Mouse (Mus musculus): ENCODE measurements around the gene Zfp27. TPM values are rescaled to one million over a fixed set of nuclear protein-coding genes. Genes with fewer than 3 reads are reported as not detected.
A peak's percentile ranks its signal among the peaks of the same experiment; 100 is the strongest.
"Not testable (repeated sequence)": the region's sequence is repeated elsewhere in the genome, so short reads cannot be mapped to it uniquely, and the experiment has no call there.

Zfp27 gene
- total RNA-seq, 4 experiments from 2014 or later: 17.5 to 22.5 (median 18.0) TPM

GRCm38 (mm10) chr7:29892756-29893155, 13.6 kb downstream of the Zfp27 start:
- no peak for DNase-seq (ENCODE audit: low spot score in 2 of 2)

- DNase-seq (ENCODE audit: low spot score in 2 of 2): no peak
These were observed 15.9 kb downstream of the Zfp27 start for GRCm38 (mm10) chr7:29890501-29890900.

GRCm38 (mm10) chr7:29880916-29881315, 25.5 kb downstream of the Zfp27 start:
- no peak for DNase-seq (ENCODE audit: low spot score in 2 of 2)

- no peak for DNase-seq (ENCODE audit: low spot score in 2 of 2)
These were observed 26.3 kb downstream of the Zfp27 start for GRCm38 (mm10) chr7:29880056-29880455.

GRCm38 (mm10) chr7:29877561-29877960, 28.8 kb downstream of the Zfp27 start:
- DNase-seq (ENCODE audit: low spot score in 2 of 2): not testable (repeated sequence)

- no peak for DNase-seq (ENCODE audit: low spot score in 2 of 2)
These were observed 32.1 kb downstream of the Zfp27 start for GRCm38 (mm10) chr7:29874256-29874655.

- DNase-seq (ENCODE audit: low spot score in 2 of 2): no peak
These were observed 44.7 kb downstream of the Zfp27 start for GRCm38 (mm10) chr7:29861660-29862059.

GRCm38 (mm10) chr7:29859532-29860517, 46.5 kb downstream of the Zfp27 start, which contains the start of gene Zfp420:
Gene Zfp420 (plus strand): TSS chr7:29859979.
- peak; percentile 72 to 89 for DNase-seq (ENCODE audit: low spot score in 2 of 2)

GRCm38 (mm10) chr7:29853219-29853842, 53.0 kb downstream of the Zfp27 start, which contains the start of gene Zfp940:
Gene Zfp940 (minus strand): TSS chr7:29853669.
- DNase-seq (ENCODE audit: low spot score in 2 of 2): peak; percentile 74 to 86

GRCm38 (mm10) chr7:29852831-29853218, 53.5 kb downstream of the Zfp27 start:
- DNase-seq (ENCODE audit: low spot score in 2 of 2): no peak

GRCm38 (mm10) chr7:29844616-29845015, 61.8 kb downstream of the Zfp27 start:
- DNase-seq (ENCODE audit: low spot score in 2 of 2): no peak

Small RNA genes lying within 50 kb of the gene (microRNA-seq; reads per million reads assigned to microRNA genes)
- 0 to 0.22 reads per million in 2 experiments for gene Mir7668

Other genes with a start within 250 kb of the Zfp27 start
- gene Catsperg2, start 179.5 kb downstream of the Zfp27 start, total RNA-seq (2022): under 1 TPM in 1 of 4 experiments, not detected in 3; 0.16 TPM
- gene Zfp84, start 138.0 kb downstream of the Zfp27 start, total RNA-seq (2022): 10 to 100 TPM; 16.7 to 18.4 (median 17.4) TPM
- gene Zfp30, start 122.6 kb downstream of the Zfp27 start, total RNA-seq (2022): 10 to 100 TPM; 10.2 to 11.5 (median 11.0) TPM
- 10 to 100 TPM; 20.5 to 23.8 (median 21.1) TPM for gene Zfp790, start 90.5 kb downstream of the Zfp27 start, total RNA-seq (2022)
- 10 to 100 TPM; 14.3 to 21.6 (median 18.6) TPM for gene Zfp940, start 52.9 kb downstream of the Zfp27 start, total RNA-seq (2022)
- 10 to 100 TPM; 13.7 to 16.2 (median 14.9) TPM for gene Zfp420, start 46.6 kb downstream of the Zfp27 start, total RNA-seq (2022)
- gene Zfp383, start 1.7 kb upstream of the Zfp27 start, total RNA-seq (2022): 1 to 10 TPM; 8.0 to 9.5 (median 8.8) TPM
- 10 to 100 TPM; 16.6 to 17.9 (median 17.6) TPM for gene Zfp74, start 47.5 kb upstream of the Zfp27 start, total RNA-seq (2022)
- gene Zfp568, start 77.4 kb upstream of the Zfp27 start, total RNA-seq (2022): 1 to 10 TPM; 4.0 to 6.8 (median 4.9) TPM
- gene Zfp14, start 144.8 kb upstream of the Zfp27 start, total RNA-seq (2022): 10 to 100 TPM in 2 of 4 experiments, 1 to 10 TPM in 2; 7.5 to 10.8 (median 9.9) TPM
- gene Zfp82, start 166.3 kb upstream of the Zfp27 start, total RNA-seq (2022): 1 to 10 TPM; 5.7 to 6.5 (median 5.7) TPM
- under 1 TPM in 1 of 4 experiments, not detected in 3; 0.58 TPM for gene Gm26920, start 183.8 kb upstream of the Zfp27 start, total RNA-seq (2022)
- gene Zfp566, start 184.0 kb upstream of the Zfp27 start, total RNA-seq (2022): 10 to 100 TPM in 2 of 4 experiments, 1 to 10 TPM in 2; 9.3 to 11.2 (median 10.4) TPM
- 10 to 100 TPM; 65.7 to 79.1 (median 70.9) TPM for gene Zfp260, start 188.2 kb upstream of the Zfp27 start, total RNA-seq (2022)
- gene Zfp382, start 215.4 kb upstream of the Zfp27 start, total RNA-seq (2022): 10 to 100 TPM; 28.9 to 31.5 (median 30.1) TPM